Mouse (Mus musculus): ENCODE data around the gene Zc3h6. TPM values are rescaled to one million over a fixed set of nuclear protein-coding genes. Genes with fewer than 3 reads are reported as not detected.
A peak's percentile ranks its signal among the peaks of the same experiment; 100 is the strongest.

Gene Zc3h6
- polyA plus RNA-seq, 1 experiment, result 6.2 TPM

DNA sequence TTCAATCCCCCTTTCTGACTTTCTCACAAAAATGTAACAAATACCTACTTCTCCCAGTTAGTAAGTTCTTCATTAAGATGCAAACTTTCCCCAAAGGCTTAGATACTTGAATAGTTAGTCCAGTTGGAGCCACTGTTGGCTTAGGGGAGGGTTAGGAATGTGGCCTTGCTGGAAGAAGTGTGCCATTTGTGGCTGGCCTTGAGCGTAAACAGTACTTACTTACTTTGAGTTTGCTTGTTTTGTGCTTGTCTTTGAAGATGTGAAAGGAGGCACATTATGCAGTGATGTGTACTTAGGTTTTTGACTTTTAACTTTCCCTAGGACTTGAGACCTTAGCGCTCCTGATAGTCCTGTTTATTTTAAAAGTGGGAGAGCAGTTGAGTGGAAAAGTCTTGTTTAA, 52.9 kb downstream of the Zc3h6 start:
- no peak for TF ChIP-seq POLR2A (IDR thresholded peaks at IDR 0.05; ENCODE audit: low read depth, low read length)
- Histone ChIP-seq H3K4me3 (ENCODE audit: insufficient read depth, low read length) (no peak overlapping the region), H3K4me1 (ENCODE audit: control insufficient read depth, insufficient read depth, low read length) (no peaks in the 10 kb centered on the region), H3K27ac (ENCODE audit: insufficient read depth, low read length) (no peak overlapping the region)

DNA sequence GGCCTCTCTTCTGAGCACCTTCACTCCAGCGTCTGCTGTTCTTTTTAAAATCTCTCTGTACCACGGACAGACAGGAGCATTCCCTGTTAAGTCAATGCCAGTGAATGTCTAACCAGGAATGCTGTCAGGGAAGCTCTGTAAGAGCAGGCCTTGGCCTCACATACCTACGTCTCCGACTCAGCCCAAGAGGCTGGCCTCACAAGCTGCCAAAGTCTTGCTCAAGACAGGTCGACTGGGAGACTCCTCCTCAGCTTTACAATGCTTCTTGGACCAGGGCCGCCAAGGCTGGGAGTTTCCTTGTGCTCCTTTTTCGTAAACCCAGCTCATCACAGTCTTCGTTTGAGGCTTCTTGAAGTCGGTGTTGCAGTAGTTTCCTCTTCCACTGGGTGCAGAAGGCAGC, 57.6 kb downstream of the Zc3h6 start:
- Histone ChIP-seq H3K4me3 (ENCODE audit: insufficient read depth, low read length) (no peak overlapping the region), H3K4me1 (ENCODE audit: control insufficient read depth, insufficient read depth, low read length) (no peaks in the 10 kb centered on the region), H3K27ac (ENCODE audit: insufficient read depth, low read length) (no peak overlapping the region)
- no peak for TF ChIP-seq CTCF (IDR thresholded peaks at IDR 0.05; ENCODE audit: borderline replicate concordance, insufficient read depth, low read length)
- no peak for TF ChIP-seq POLR2A (IDR thresholded peaks at IDR 0.05; ENCODE audit: low read depth, low read length)

DNA sequence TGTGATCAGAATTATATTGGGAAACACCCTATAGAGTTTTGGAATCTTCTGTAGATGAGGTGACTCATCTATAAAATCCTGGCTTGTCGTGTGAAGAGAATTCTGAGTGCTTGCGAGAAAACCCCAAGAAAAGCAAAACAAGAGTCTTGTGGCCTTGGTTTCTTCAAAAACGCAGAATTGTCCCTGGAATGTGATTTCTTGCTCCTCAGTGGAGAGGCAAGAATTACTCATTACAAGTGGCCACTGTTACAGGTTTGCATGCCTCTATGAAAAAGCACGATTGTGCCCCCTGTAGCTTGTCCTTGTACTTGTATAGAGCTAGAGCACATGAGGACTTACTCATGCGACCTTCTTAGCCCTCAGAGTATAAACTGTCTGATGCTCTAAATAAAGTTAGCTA, 68.2 kb downstream of the Zc3h6 start:
- Histone ChIP-seq H3K27ac (ENCODE audit: insufficient read depth, low read length) (peak overlapping the region; percentile 66), H3K4me3 (ENCODE audit: insufficient read depth, low read length) (no peak overlapping the region), H3K4me1 (ENCODE audit: control insufficient read depth, insufficient read depth, low read length) (peaks cover 19% of the 10 kb centered on the region; the same call in 1 of the 2 replicates)
- no peak for TF ChIP-seq POLR2A (IDR thresholded peaks at IDR 0.05; ENCODE audit: low read depth, low read length)
- TF ChIP-seq CTCF (IDR thresholded peaks at IDR 0.05; ENCODE audit: borderline replicate concordance, insufficient read depth, low read length), result no peak

DNA sequence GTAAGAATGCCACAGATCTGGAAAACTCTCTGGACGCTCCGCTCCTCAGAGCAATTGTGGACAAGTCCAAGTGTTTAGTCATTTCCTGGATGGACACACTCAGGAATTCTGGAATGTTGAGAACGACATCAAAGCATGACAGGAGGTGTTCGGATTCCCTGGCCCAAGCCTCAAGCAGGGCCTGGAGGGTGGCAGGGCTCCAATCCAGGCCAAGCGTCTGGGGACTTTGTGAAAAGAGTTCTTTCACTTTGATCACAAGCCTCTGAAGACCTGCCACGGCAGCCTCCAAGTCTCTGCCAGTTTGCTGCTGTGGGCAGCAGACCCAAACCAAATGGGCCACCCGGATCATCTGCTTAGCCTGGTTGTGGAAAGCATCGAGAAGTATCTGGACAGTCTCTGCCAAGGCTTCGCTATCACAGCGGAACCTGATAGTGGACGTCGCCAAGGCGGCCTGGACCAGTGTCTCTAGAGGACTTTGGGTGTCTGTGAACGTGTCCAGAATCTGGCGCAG, 71.3 kb downstream of the Zc3h6 start:
- Histone ChIP-seq H3K4me1 (ENCODE audit: control insufficient read depth, insufficient read depth, low read length) (peaks cover 19% of the 10 kb centered on the region; the same call in 1 of the 2 replicates), H3K4me3 (ENCODE audit: insufficient read depth, low read length) (no peak overlapping the region), H3K27ac (ENCODE audit: insufficient read depth, low read length) (no peak overlapping the region)
- TF ChIP-seq CTCF (IDR thresholded peaks at IDR 0.05; ENCODE audit: borderline replicate concordance, insufficient read depth, low read length) (no peak), POLR2A (IDR thresholded peaks at IDR 0.05; ENCODE audit: low read depth, low read length) (no peak)

DNA sequence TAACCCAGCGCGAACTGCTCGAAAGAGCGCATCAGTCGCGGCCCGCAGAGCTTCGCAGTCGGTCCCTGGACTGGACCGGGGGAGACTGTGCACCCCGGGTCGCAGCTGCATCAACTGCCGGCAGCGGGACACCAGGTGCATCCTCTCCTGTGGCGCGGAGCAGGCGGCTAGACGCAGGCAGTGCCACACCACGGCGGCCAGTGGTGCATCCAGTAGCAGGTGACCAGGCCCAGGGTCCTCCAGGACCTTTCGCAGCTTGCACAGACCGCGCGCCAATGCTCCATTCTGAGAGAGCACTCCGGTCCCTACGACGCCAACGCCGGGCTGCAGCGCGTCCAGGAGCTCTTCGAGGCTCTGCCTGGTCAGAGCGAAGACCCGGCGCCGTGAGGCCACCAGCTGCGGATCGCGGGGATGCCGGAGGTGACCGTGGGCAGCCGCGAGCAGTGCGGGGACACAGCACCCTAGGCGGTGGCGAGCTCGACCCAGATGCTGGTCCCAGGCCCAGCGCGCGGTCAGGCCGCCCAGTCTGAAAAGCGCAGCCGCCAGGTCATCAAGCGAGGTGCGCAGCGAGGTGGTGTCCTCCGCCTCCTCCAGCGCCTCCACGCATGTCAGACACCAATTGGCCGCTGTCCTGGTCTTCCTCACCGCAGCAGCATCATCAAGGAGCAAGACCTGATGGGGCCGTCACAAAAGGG, 71.9 kb downstream of the Zc3h6 start:
- Histone ChIP-seq H3K27ac (ENCODE audit: insufficient read depth, low read length) (no peak overlapping the region), H3K4me3 (ENCODE audit: insufficient read depth, low read length) (no peak overlapping the region), H3K4me1 (ENCODE audit: control insufficient read depth, insufficient read depth, low read length) (peaks cover 19% of the 10 kb centered on the region; the same call in 1 of the 2 replicates)
- TF ChIP-seq POLR2A (IDR thresholded peaks at IDR 0.05; ENCODE audit: low read depth, low read length) (no peak), CTCF (IDR thresholded peaks at IDR 0.05; ENCODE audit: borderline replicate concordance, insufficient read depth, low read length) (no peak)

DNA sequence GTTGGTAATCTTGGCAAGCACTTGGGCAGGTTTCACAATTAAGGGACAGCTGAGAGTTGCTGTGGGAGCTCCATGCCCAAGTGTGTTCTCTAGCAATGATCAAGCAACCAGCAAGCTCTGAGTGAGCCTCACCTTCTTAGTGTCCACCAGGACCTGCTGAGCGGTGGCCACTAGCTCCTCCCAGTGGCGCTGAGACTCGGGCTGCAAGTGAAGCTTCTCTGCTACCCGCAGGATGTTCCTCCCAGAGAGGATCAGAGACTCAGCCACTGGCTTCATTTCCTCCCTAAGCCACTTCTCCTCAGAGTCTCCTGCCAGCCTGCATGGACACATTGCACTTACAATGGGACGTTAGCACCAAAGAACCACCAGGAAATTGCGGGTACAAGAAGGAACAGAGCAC, 73.4 kb downstream of the Zc3h6 start:
- Histone ChIP-seq H3K4me3 (ENCODE audit: insufficient read depth, low read length) (no peak overlapping the region), H3K27ac (ENCODE audit: insufficient read depth, low read length) (no peak overlapping the region), H3K4me1 (ENCODE audit: control insufficient read depth, insufficient read depth, low read length) (peaks cover 13% of the 10 kb centered on the region; the same call in 1 of the 2 replicates)
- TF ChIP-seq CTCF (IDR thresholded peaks at IDR 0.05; ENCODE audit: borderline replicate concordance, insufficient read depth, low read length) (no peak), POLR2A (IDR thresholded peaks at IDR 0.05; ENCODE audit: low read depth, low read length) (no peak)

DNA sequence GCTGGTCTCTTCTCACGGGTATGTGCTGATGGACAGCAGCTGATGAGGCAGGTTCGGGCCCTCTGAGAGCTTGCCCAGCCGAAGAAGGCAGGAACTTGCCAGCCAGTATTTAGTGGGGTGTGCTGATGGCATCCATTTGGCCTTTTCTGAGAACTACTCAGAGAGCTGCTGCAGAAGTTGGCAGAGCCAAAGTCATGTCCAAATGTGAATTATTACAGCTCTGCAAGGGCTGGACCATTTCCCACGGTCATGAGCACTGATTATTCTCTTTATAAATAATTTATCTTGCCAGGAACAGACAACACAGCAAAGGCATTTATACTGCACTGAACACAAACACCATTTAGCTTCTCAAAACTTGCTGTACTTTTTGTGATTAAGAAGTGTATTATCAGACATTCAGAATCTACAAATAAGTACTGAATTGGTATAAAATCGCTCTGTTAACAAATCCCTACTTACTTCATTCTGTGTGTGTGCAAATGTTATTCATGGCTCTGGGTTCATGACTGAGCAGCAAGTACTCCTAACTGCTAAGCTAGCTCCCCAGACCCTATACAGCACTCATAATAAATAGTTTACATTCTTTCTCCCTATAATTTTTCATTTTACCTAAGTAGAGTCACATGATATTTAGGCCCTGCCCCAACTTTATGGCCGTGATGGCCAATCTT, 79.1 kb downstream of the Zc3h6 start:
- no peaks in the 10 kb centered on the region for H3K4me1 ChIP-seq (ENCODE audit: control insufficient read depth, insufficient read depth, low read length)
- no peak overlapping the region for H3K27ac ChIP-seq (ENCODE audit: insufficient read depth, low read length)
- no peak overlapping the region for H3K4me3 ChIP-seq (ENCODE audit: insufficient read depth, low read length)
- TF ChIP-seq POLR2A (IDR thresholded peaks at IDR 0.05; ENCODE audit: low read depth, low read length) (no peak), CTCF (IDR thresholded peaks at IDR 0.05; ENCODE audit: borderline replicate concordance, insufficient read depth, low read length) (no peak)

DNA sequence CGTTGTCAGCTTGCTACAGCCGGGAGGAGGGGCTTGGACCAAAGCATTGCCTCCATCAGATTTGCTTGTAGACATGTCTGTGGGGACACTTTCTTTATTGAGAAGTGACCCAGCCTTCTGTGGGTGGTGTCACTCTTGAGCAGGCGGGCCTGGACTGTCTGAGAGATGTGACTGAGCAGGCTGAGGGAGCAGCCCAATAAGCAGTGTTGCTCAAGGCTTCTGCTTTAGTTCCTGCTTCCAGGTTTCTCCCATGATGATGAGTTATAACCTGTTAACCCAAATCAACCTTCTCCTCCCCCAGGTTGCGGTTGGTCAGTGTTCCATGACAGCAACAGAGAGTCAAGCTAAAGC, 79.6 kb downstream of the Zc3h6 start:
- no peak for TF ChIP-seq CTCF (IDR thresholded peaks at IDR 0.05; ENCODE audit: borderline replicate concordance, insufficient read depth, low read length)
- no peak for TF ChIP-seq POLR2A (IDR thresholded peaks at IDR 0.05; ENCODE audit: low read depth, low read length)
- no peak overlapping the region for H3K27ac ChIP-seq (ENCODE audit: insufficient read depth, low read length)
- no peak overlapping the region for H3K4me3 ChIP-seq (ENCODE audit: insufficient read depth, low read length)
- H3K4me1 ChIP-seq (ENCODE audit: control insufficient read depth, insufficient read depth, low read length), result no peaks in the 10 kb centered on the region

DNA sequence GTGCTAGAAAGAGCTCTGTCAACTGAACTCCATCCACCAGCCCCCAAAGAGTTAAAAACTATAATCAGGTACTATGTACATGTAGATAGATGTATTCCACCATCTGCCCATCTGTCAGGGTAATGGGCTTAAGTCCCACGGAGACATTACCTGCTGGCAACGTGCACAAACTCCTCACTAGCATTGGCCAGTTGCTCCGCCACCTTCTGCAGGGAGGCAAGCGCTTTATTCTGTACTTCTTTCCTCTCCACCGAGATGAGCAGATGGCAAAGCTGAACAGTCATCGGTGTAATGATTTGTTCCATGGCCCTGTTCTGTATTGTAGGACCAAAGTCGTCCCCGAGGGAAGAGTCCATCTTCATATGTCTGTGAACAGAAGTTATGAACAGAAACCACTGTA, 80.6 kb downstream of the Zc3h6 start, which contains the start of gene Vinac1:
Vinac1 (minus strand) TSS at position 362 of the 400 bp plus-strand sequence.
- no peak for TF ChIP-seq CTCF (IDR thresholded peaks at IDR 0.05; ENCODE audit: borderline replicate concordance, insufficient read depth, low read length)
- TF ChIP-seq POLR2A (IDR thresholded peaks at IDR 0.05; ENCODE audit: low read depth, low read length), result no peak
- Histone ChIP-seq H3K4me1 (ENCODE audit: control insufficient read depth, insufficient read depth, low read length) (no peaks in the 10 kb centered on the region), H3K27ac (ENCODE audit: insufficient read depth, low read length) (no peak within 1 kb of the TSS), H3K4me3 (ENCODE audit: insufficient read depth, low read length) (no peak within 1 kb of the TSS)

DNA sequence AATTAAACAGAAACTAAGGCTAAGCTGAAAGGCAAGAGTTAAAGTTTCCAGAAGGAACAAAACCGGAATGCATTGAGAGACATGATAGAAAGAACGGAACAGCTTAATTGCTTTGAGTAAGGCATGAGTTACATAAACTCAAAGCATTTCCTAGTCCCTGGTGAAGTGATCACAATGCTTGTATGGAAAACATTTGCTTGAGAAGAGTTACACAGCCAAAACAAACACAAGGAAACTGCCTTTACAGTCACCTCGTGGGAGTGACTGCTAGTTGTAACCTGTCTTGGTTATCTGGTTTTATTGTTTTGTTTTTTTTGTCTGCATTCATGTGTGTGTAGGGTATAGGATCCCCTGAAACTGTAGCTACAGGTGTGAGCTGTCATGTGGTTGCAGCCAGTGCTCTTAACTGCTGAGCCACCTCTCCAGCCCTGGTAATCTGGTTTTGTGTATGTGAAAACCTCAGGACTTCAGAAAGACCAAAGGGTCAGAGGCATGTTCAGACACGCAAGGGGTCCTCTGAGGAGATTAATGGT, 85.3 kb downstream of the Zc3h6 start:
- TF ChIP-seq CTCF (IDR thresholded peaks at IDR 0.05; ENCODE audit: borderline replicate concordance, insufficient read depth, low read length) (no peak), POLR2A (IDR thresholded peaks at IDR 0.05; ENCODE audit: low read depth, low read length) (no peak)
- H3K27ac ChIP-seq (ENCODE audit: insufficient read depth, low read length), result no peak overlapping the region
- no peak overlapping the region for H3K4me3 ChIP-seq (ENCODE audit: insufficient read depth, low read length)
- no peaks in the 10 kb centered on the region for H3K4me1 ChIP-seq (ENCODE audit: control insufficient read depth, insufficient read depth, low read length)

Data from embryonic fibroblast, embryonic 13.5 days (primary cell).